Mouse (Mus musculus): ENCODE measurements around the gene Suco. TPM values are rescaled to one million over a fixed set of nuclear protein-coding genes. Genes with fewer than 3 reads are reported as not detected.

The Suco gene
- polyA plus RNA-seq, 1 experiment from 2014 or later: 15.1 TPM

DNA sequence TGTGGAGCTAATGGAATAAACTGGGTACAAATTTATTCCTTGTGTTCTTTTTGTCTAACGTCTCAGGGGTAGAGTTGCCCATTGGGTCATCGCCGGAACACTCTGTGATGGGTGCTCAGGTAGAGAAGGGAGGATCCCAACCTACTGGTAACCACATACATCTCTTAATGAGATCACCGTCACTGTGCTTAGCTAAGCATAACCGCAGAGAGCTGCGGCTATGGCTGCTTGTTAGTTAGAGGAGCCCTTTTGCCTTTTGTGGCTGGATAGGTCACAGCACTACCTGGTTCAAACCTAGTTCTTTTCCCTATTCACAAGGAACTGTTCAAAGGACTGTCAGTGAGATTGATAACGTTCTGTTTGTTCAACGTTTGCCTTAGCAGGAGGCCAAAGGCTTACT is 32.6 kb upstream of the Suco start:
- H3K4me2 ChIP-seq: no peak overlapping the region
- H3K9me3 ChIP-seq: no peaks in the 10 kb centered on the region
- H3K27me3 ChIP-seq: no peaks in the 10 kb centered on the region
- H3K27ac ChIP-seq (replicated peaks): no peak overlapping the region
- H3K9ac ChIP-seq: no peak overlapping the region
- H3K36me3 ChIP-seq: no peaks in the 10 kb centered on the region
- H3K4me3 ChIP-seq: no peak overlapping the region
- no peaks in the 10 kb centered on the region for H3K4me1 ChIP-seq (replicated peaks)
- ATAC-seq (ENCODE audit: low FRiP score, low read depth): no peak
- 76% methylated on average over 8 of the region's 8 CpGs for WGBS

GRCm38 (mm10) chr1:161907795-161908457 is 31.4 kb upstream of the Suco start:
- H3K36me3 ChIP-seq: no peaks in the 10 kb centered on the region
- H3K4me1 ChIP-seq (replicated peaks): no peaks in the 10 kb centered on the region
- H3K4me3 ChIP-seq: no peak overlapping the region
- H3K4me2 ChIP-seq: no peak overlapping the region
- 51% methylated on average over 2 of the region's 2 CpGs for WGBS
- H3K27ac ChIP-seq (replicated peaks): no peak overlapping the region
- ATAC-seq (ENCODE audit: low FRiP score, low read depth): no peak
- no peaks in the 10 kb centered on the region for H3K27me3 ChIP-seq
- no peaks in the 10 kb centered on the region for H3K9me3 ChIP-seq
- H3K9ac ChIP-seq: no peak overlapping the region

DNA sequence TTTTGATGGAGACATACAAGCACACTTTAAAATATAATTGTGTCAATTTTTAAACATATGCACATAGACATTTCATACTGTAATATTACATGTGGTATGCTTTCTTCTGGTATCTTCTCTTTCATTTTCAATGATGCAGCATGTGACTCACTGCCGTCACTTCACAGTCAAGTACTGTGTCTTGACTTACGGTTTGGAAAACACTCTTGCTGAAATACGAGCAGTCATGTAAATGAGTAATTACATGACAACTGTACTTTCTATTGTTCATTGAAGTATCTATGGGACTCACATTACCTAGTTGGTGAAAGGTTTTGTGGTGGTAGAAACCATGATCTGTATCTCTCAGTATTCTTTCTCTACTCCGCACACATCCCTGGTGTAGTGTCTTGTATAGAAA is 30.6 kb upstream of the Suco start:
- no peaks in the 10 kb centered on the region for H3K9me3 ChIP-seq
- no peak overlapping the region for H3K4me3 ChIP-seq
- H3K4me1 ChIP-seq (replicated peaks): no peaks in the 10 kb centered on the region
- no peaks in the 10 kb centered on the region for H3K36me3 ChIP-seq
- no peak overlapping the region for H3K4me2 ChIP-seq
- no peaks in the 10 kb centered on the region for H3K27me3 ChIP-seq
- no peak overlapping the region for H3K27ac ChIP-seq (replicated peaks)
- 91% methylated on average over 4 of the region's 4 CpGs for WGBS
- no peak overlapping the region for H3K9ac ChIP-seq
- no peak for ATAC-seq (ENCODE audit: low FRiP score, low read depth)

- WGBS: 73% methylated on average over 9 of the region's 9 CpGs
- Histone ChIP-seq H3K4me1 (replicated peaks) (no peaks in the 10 kb centered on the region), H3K27me3 (no peaks in the 10 kb centered on the region), H3K9ac (no peak overlapping the region), H3K36me3 (no peaks in the 10 kb centered on the region), H3K9me3 (no peaks in the 10 kb centered on the region), H3K4me3 (no peak overlapping the region), H3K27ac (replicated peaks) (no peak overlapping the region), H3K4me2 (no peak overlapping the region)
- no peak for ATAC-seq (ENCODE audit: low FRiP score, low read depth)
Measured at GRCm38 (mm10) chr1:161902692-161903452, 26.4 kb upstream of the Suco start.

DNA sequence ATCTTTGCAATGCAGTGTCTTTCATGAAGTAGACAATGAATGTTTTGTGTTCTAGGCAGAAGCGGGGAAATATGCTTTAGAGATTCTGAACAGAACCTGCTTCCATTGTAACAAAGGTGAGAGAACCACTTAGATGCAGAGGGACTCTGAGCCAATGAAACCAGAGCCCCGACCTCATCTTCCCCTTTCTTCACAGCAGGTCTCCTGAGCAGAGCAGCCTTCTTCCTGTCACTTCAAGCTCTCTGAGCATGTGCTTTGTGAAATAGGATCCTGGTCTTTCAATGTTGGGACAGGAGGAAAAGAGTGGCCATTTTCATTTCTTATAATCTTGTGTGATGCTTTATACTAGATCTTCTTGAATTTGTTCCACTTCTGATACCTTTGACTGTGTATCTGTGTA is 23.6 kb upstream of the Suco start:
- Histone ChIP-seq H3K9me3 (no peaks in the 10 kb centered on the region), H3K27ac (replicated peaks) (no peak overlapping the region), H3K27me3 (no peaks in the 10 kb centered on the region), H3K4me2 (no peak overlapping the region), H3K36me3 (no peaks in the 10 kb centered on the region), H3K9ac (no peak overlapping the region), H3K4me1 (replicated peaks) (no peaks in the 10 kb centered on the region), H3K4me3 (no peak overlapping the region)
- 62% methylated on average over 2 of the region's 2 CpGs for WGBS
- no peak for ATAC-seq (ENCODE audit: low FRiP score, low read depth)

DNA sequence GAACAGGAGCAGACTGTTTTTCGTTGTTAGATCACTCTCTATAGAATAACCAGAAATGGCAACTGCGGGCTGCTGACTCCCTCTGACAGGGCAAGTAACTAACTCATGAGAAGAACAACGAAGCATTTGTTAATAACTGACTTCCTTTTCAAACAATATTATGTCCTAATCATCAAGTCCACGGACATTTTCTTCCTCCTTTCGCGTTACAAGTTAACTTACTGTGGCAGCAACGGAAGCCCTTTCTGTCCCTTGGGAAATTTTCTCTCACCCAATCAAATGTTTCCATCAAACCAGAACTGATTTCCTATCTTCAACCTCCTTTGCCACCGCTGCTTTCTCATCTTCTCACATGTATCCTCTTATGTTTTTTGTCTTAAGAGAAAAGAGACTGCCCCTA is 20.8 kb upstream of the Suco start:
- Histone ChIP-seq H3K4me1 (replicated peaks) (no peaks in the 10 kb centered on the region), H3K36me3 (no peaks in the 10 kb centered on the region), H3K9ac (no peak overlapping the region), H3K27ac (replicated peaks) (no peak overlapping the region), H3K4me3 (no peak overlapping the region), H3K27me3 (no peaks in the 10 kb centered on the region), H3K9me3 (no peaks in the 10 kb centered on the region), H3K4me2 (no peak overlapping the region)
- no peak for ATAC-seq (ENCODE audit: low FRiP score, low read depth)
- 81% methylated on average over 8 of the region's 8 CpGs for WGBS

DNA sequence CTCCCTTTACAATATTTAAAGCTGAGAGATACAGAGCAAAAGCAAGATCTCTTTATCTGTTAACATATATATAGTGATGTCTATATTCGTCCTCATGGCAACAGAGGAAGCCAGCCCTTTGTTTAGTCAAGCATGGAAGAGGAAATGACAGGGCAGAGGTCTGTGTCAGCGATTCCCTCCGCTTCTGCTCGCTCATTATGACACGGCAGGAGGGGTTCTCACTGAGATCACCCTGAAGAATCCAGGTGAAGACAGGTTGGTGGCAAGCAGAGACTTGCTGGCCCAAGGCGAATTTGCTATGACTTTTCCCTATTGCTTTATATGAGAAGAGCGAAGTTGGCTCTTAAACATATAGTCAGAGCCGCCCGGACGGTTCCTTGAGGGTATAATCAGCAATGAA is 19.6 kb upstream of the Suco start:
- H3K4me2 ChIP-seq: no peak overlapping the region
- no peak for ATAC-seq (ENCODE audit: low FRiP score, low read depth)
- no peak overlapping the region for H3K4me3 ChIP-seq
- H3K27me3 ChIP-seq: no peaks in the 10 kb centered on the region
- no peak overlapping the region for H3K9ac ChIP-seq
- no peaks in the 10 kb centered on the region for H3K36me3 ChIP-seq
- H3K27ac ChIP-seq (replicated peaks): no peak overlapping the region
- no peaks in the 10 kb centered on the region for H3K4me1 ChIP-seq (replicated peaks)
- WGBS: 64% methylated on average over 10 of the region's 10 CpGs
- H3K9me3 ChIP-seq: no peaks in the 10 kb centered on the region

DNA sequence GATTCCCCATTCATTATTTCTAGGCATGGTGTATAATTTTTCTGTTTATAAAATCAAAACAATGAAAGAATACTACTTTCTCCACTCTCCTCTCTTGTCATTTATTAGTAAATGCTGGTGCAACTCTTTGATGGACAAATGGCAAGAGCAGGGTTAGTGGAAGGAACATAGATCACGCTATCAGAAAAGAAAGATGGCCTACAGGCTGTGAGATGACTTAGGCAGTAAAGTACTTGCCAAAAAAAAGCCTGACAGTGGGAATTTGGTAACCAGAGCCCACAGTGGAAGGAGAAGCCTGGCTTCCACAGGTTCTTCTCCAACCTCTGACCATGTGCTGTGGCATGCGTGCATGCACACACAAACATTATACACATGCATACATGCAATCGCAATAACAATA is 18.5 kb upstream of the Suco start:
- H3K27ac ChIP-seq (replicated peaks): no peak overlapping the region
- no peak overlapping the region for H3K4me2 ChIP-seq
- WGBS: 93% methylated on average over 3 of the region's 3 CpGs
- no peak for ATAC-seq (ENCODE audit: low FRiP score, low read depth)
- H3K9me3 ChIP-seq: no peaks in the 10 kb centered on the region
- H3K27me3 ChIP-seq: no peaks in the 10 kb centered on the region
- H3K4me1 ChIP-seq (replicated peaks): no peaks in the 10 kb centered on the region
- no peak overlapping the region for H3K4me3 ChIP-seq
- H3K36me3 ChIP-seq: no peaks in the 10 kb centered on the region
- H3K9ac ChIP-seq: no peak overlapping the region

DNA sequence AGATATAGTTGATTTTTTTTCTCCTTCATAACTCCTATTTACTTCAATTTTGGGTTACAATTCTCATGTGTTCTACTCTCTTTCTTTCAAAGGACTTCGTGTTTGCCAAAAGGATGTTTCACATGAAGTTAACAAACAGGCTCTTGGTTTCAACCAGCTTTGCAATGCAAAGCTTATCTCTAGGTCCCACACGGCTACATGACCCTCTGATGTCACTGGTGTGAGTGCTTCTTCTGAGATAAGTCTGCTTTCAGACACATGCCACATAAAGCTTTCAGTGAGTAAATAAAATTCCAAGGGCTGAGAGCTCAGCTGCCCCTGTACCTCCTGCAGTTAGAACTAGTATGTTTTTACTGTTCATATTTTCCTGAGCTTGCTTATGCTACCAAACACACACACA is 18.1 kb upstream of the Suco start:
- H3K4me2 ChIP-seq: no peak overlapping the region
- ATAC-seq (ENCODE audit: low FRiP score, low read depth): no peak
- no peaks in the 10 kb centered on the region for H3K36me3 ChIP-seq
- no peaks in the 10 kb centered on the region for H3K9me3 ChIP-seq
- no peaks in the 10 kb centered on the region for H3K4me1 ChIP-seq (replicated peaks)
- no peaks in the 10 kb centered on the region for H3K27me3 ChIP-seq
- no peak overlapping the region for H3K27ac ChIP-seq (replicated peaks)
- WGBS: 74% methylated on average over 2 of the region's 2 CpGs
- no peak overlapping the region for H3K4me3 ChIP-seq
- H3K9ac ChIP-seq: no peak overlapping the region

DNA sequence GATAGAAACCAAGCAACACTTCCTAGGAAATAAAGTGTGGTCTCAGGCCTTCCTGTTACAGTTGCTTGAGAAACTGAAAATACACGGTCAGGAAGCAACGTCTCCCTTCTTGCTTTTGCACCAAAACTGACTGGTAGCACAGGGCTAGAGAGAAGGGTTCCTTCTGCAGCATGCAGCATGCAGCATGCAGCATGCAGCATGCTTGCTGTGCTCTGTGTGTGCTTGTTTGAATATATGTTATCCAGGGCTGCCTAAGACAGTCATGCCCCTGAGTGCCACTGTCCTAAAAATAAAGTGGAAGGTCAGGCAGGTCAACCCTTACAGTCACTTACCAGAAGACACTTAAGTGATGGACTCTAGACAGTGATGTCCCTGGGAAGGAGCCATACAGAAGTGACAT is 17.6 kb upstream of the Suco start:
- H3K4me2 ChIP-seq: no peak overlapping the region
- H3K9ac ChIP-seq: no peak overlapping the region
- H3K9me3 ChIP-seq: no peaks in the 10 kb centered on the region
- ATAC-seq (ENCODE audit: low FRiP score, low read depth): no peak
- 84% methylated on average over 2 of the region's 2 CpGs for WGBS
- H3K4me1 ChIP-seq (replicated peaks): no peaks in the 10 kb centered on the region
- no peak overlapping the region for H3K4me3 ChIP-seq
- H3K36me3 ChIP-seq: no peaks in the 10 kb centered on the region
- H3K27ac ChIP-seq (replicated peaks): no peak overlapping the region
- no peaks in the 10 kb centered on the region for H3K27me3 ChIP-seq

DNA sequence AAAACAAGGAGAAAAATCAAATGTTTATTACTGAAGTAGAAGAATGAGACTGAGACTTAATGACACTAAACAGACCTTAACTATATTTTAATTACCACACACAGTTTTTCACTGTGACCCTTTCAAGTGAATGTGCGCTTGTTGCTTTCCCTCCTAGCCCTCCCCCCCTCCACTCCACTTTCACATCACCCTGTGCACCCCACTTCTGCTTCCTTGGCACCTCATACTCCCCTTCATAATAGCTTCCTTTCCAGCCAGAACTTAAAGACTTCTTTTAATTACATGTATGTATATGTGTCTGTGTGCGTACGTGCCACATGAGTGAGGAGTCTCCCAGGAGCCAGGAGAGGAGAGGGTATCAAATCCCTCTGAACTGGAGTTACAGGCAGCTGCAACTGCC is 12.3 kb upstream of the Suco start:
- Histone ChIP-seq H3K27me3 (no peaks in the 10 kb centered on the region), H3K9me3 (no peaks in the 10 kb centered on the region), H3K36me3 (no peaks in the 10 kb centered on the region), H3K9ac (no peak overlapping the region), H3K27ac (replicated peaks) (no peak overlapping the region), H3K4me1 (replicated peaks) (no peaks in the 10 kb centered on the region), H3K4me3 (no peak overlapping the region), H3K4me2 (no peak overlapping the region)
- WGBS: 95% methylated on average over 3 of the region's 3 CpGs
- ATAC-seq (ENCODE audit: low FRiP score, low read depth): no peak

- H3K4me2 ChIP-seq: no peak overlapping the region
- WGBS: 90% methylated on average over 12 of the region's 12 CpGs
- no peaks in the 10 kb centered on the region for H3K4me1 ChIP-seq (replicated peaks)
- ATAC-seq (ENCODE audit: low FRiP score, low read depth): no peak
- no peak overlapping the region for H3K4me3 ChIP-seq
- H3K36me3 ChIP-seq: no peaks in the 10 kb centered on the region
- no peaks in the 10 kb centered on the region for H3K27me3 ChIP-seq
- no peaks in the 10 kb centered on the region for H3K9me3 ChIP-seq
- H3K27ac ChIP-seq (replicated peaks): no peak overlapping the region
- H3K9ac ChIP-seq: no peak overlapping the region
Measured at GRCm38 (mm10) chr1:161887679-161888260, 11.3 kb upstream of the Suco start.

Measured in hindbrain, embryonic 15.5 days (tissue).